Mouse (Mus musculus) midbrain, embryonic 16.5 days (tissue): Measurements from ENCODE around the gene Gm2022. TPM values are rescaled to one million over a fixed set of nuclear protein-coding genes. Genes with fewer than 3 reads are reported as not detected.
"Not testable (repeated sequence)": the region's sequence is repeated elsewhere in the genome, so short reads cannot be mapped to it uniquely, and the experiment has no call there.

Experiments used
- ATAC-seq: fragments of 200-750 bp; cut with Nextera tagmentation; 2 replicates; pipeline ENCODE4 v1.8.0; 2017; ENCODE audit warnings: moderate TSS enrichment
- H3K27ac ChIP-seq: fragments of 300-500 bp; sonication (generic); 2 replicates; pipeline ENCODE4 v1.5.1; 2014; ENCODE audit warnings: mild to moderate bottlenecking, low read length, mixed read lengths
- H3K27me3 ChIP-seq: fragments of 300-500 bp; sonication (generic); 2 replicates; pipeline ENCODE4 v1.6.1; 2014; ENCODE audit warnings: low read depth, low read length, mixed read lengths; ENCODE audit not compliant: control insufficient read depth, insufficient read depth
- H3K36me3 ChIP-seq: fragments of 300-500 bp; sonication (generic); 2 replicates; pipeline ENCODE4 v1.6.1; 2014; ENCODE audit warnings: mild to moderate bottlenecking, low read length, moderate library complexity, mixed read lengths; ENCODE audit not compliant: control insufficient read depth, insufficient read depth
- H3K4me1 ChIP-seq: fragments of 300-500 bp; sonication (generic); 2 replicates; pipeline ENCODE4 v1.6.1; 2014; ENCODE audit warnings: mild to moderate bottlenecking, low read length, mixed read lengths; ENCODE audit not compliant: control insufficient read depth, insufficient read depth
- H3K4me2 ChIP-seq: fragments of 300-500 bp; sonication (generic); 2 replicates; pipeline ENCODE4 v1.6.1; 2014; ENCODE audit warnings: mild to moderate bottlenecking, low read length, mixed read lengths
- H3K4me3 ChIP-seq: fragments of 300-500 bp; sonication (generic); 2 replicates; pipeline ENCODE4 v1.5.1; 2014; ENCODE audit warnings: low read depth, mild to moderate bottlenecking, low read length, moderate library complexity, mixed read lengths
- H3K9ac ChIP-seq: fragments of 300-500 bp; sonication (generic); 2 replicates; pipeline ENCODE4 v1.6.1; 2014; ENCODE audit warnings: low read depth, low read length, mixed read lengths
- H3K9me3 ChIP-seq: fragments of 300-500 bp; sonication (generic); replicated peaks from 2 replicates; pipeline ENCODE4 v1.6.1; 2014; ENCODE audit warnings: mild to moderate bottlenecking, low read length, mixed read lengths; ENCODE audit not compliant: control insufficient read depth, poor library complexity, severe bottlenecking
- WGBS: fragments of 180-500 bp; shearing (Covaris S2); extraction: QIAGEN DNeasy Blood & Tissue Kit; methylation state at CpG from one replicate; pipeline ENCODE4 v1.1.7; 2014; 5-methylcytosine and 5-hydroxymethylcytosine counted together
- polyA plus RNA-seq: library from polyadenylated mRNA; unstranded; fragments of >200 nt; fragmentation: Nextera tagmentation; extraction: Ambion mirVana; gene quantifications from 2 replicates; pipeline ENCODE4 v1.2.1, GENCODE M21; 2015

Gm2022 gene
- not detected in 2 replicates for polyA plus RNA-seq

- not testable (repeated sequence) for H3K4me2 ChIP-seq, H3K9ac ChIP-seq, ATAC-seq, H3K4me1 ChIP-seq, H3K27ac ChIP-seq, H3K4me3 ChIP-seq, H3K27me3 ChIP-seq, H3K36me3 ChIP-seq, H3K9me3 ChIP-seq
- 80% methylated on average over 1 of the region's 1 CpGs for WGBS
These were observed at the start of gene Gm2022 for GRCm38 (mm10) chr12:87895070-87895469. Gene Gm2022, plus strand, starts transcription at chr12:87895370.

GRCm38 (mm10) chr12:87850657-87851056 is 44.5 kb upstream of the Gm2022 start:
- not testable (repeated sequence) for H3K4me1 ChIP-seq, H3K27me3 ChIP-seq, H3K4me3 ChIP-seq, H3K9ac ChIP-seq, H3K36me3 ChIP-seq, H3K4me2 ChIP-seq, H3K9me3 ChIP-seq, H3K27ac ChIP-seq, ATAC-seq
- no CpG with 5 or more reads among the region's 2 CpGs for WGBS

GRCm38 (mm10) chr12:87856067-87856466 is 39.1 kb upstream of the Gm2022 start:
- H3K4me1 ChIP-seq, H3K27ac ChIP-seq, H3K4me2 ChIP-seq, ATAC-seq, H3K9ac ChIP-seq, H3K27me3 ChIP-seq, H3K36me3 ChIP-seq, H3K4me3 ChIP-seq, H3K9me3 ChIP-seq: not testable (repeated sequence)
- WGBS: 77% methylated on average over 1 of the region's 1 CpGs

GRCm38 (mm10) chr12:87861740-87862692 is 33.2 kb upstream of the Gm2022 start:
- H3K4me1 ChIP-seq, H3K27ac ChIP-seq, H3K4me3 ChIP-seq, H3K27me3 ChIP-seq, H3K4me2 ChIP-seq, ATAC-seq, H3K36me3 ChIP-seq, H3K9me3 ChIP-seq, H3K9ac ChIP-seq: not testable (repeated sequence)
- 85% methylated on average over 23 of the region's 23 CpGs for WGBS

GRCm38 (mm10) chr12:87863638-87864037 is 31.5 kb upstream of the Gm2022 start:
- not testable (repeated sequence) for ATAC-seq, H3K4me1 ChIP-seq, H3K36me3 ChIP-seq, H3K27ac ChIP-seq, H3K9me3 ChIP-seq, H3K4me3 ChIP-seq, H3K9ac ChIP-seq, H3K27me3 ChIP-seq, H3K4me2 ChIP-seq
- WGBS: 96% methylated on average over 8 of the region's 11 CpGs

- H3K9ac ChIP-seq, H3K36me3 ChIP-seq, H3K4me3 ChIP-seq, H3K9me3 ChIP-seq, H3K4me1 ChIP-seq, ATAC-seq, H3K27me3 ChIP-seq, H3K27ac ChIP-seq, H3K4me2 ChIP-seq: not testable (repeated sequence)
- WGBS: 87% methylated on average over 2 of the region's 2 CpGs
These were observed 31.1 kb upstream of the Gm2022 start for GRCm38 (mm10) chr12:87864048-87864447.

- H3K27me3 ChIP-seq, ATAC-seq, H3K4me2 ChIP-seq, H3K9me3 ChIP-seq, H3K4me1 ChIP-seq, H3K36me3 ChIP-seq, H3K27ac ChIP-seq, H3K4me3 ChIP-seq, H3K9ac ChIP-seq: not testable (repeated sequence)
- 76% methylated on average over 5 of the region's 5 CpGs for WGBS
These were observed 21.4 kb upstream of the Gm2022 start, which contains the start of gene Gm2016 for GRCm38 (mm10) chr12:87873772-87874171. Gene Gm2016, plus strand, starts transcription at chr12:87874072.

- not testable (repeated sequence) for H3K9me3 ChIP-seq, H3K27ac ChIP-seq, H3K4me3 ChIP-seq, H3K4me1 ChIP-seq, H3K27me3 ChIP-seq, ATAC-seq, H3K36me3 ChIP-seq, H3K4me2 ChIP-seq, H3K9ac ChIP-seq
- WGBS: 69% methylated on average over 2 of the region's 2 CpGs
These were observed 24.6 kb downstream of the Gm2022 start, which contains the start of gene Gm2035 for GRCm38 (mm10) chr12:87919721-87920120. Gene Gm2035, minus strand, starts transcription at chr12:87919857.
